Mouse (Mus musculus) mouse trophoblast stem cell (cell line): ENCODE results near the gene Cacna1g.

Source experiments
- in situ Hi-C, 2 experiments: fragments of 300-500 bp; cut with MseI, MboI; formaldehyde crosslinking; loops; 2 replicates in 1 of 2; 3 replicates in 1 of 2; pipeline ENCODE4 v1.15.1; 2025

Gene Cacna1g

GRCm38 (mm10) chr11:94473707-94474543 is at the start of gene Cacna1g:
Gene Cacna1g (minus strand): TSS chr11:94474198.
- in situ Hi-C loops: no loop called here

- in situ Hi-C loops: no loop called here
Observed at GRCm38 (mm10) chr11:94521219-94521843, 47.3 kb upstream of the Cacna1g start, which contains the start of gene Mycbpap. Gene Mycbpap (minus strand): TSS chr11:94521742.

- in situ Hi-C loops: no loop called here
Observed at GRCm38 (mm10) chr11:94513452-94513851, 39.5 kb upstream of the Cacna1g start.

- in situ Hi-C loops: no loop called here
Observed at GRCm38 (mm10) chr11:94508976-94509375, 35.0 kb upstream of the Cacna1g start.

- in situ Hi-C loops: no loop called here
Observed at GRCm38 (mm10) chr11:94501482-94501881, 27.5 kb upstream of the Cacna1g start.

GRCm38 (mm10) chr11:94500362-94500761 is 26.4 kb upstream of the Cacna1g start:
- in situ Hi-C loops: no loop called here

GRCm38 (mm10) chr11:94499661-94500152 is 25.7 kb upstream of the Cacna1g start, which contains the start of gene Epn3:
Gene Epn3 (minus strand): TSS chr11:94499974.
- in situ Hi-C loops: no loop called here

- in situ Hi-C loops: no loop called here
Observed at GRCm38 (mm10) chr11:94499035-94499434, 25.0 kb upstream of the Cacna1g start.

- in situ Hi-C loops: no loop called here
Observed at GRCm38 (mm10) chr11:94498093-94498996, 24.3 kb upstream of the Cacna1g start.

GRCm38 (mm10) chr11:94495415-94495814 is 21.4 kb upstream of the Cacna1g start:
- in situ Hi-C loops: no loop called here

GRCm38 (mm10) chr11:94491749-94492099 is 17.7 kb upstream of the Cacna1g start:
- in situ Hi-C loops: no loop called here

- in situ Hi-C loops: no loop called here
Observed at GRCm38 (mm10) chr11:94491035-94491748, 17.2 kb upstream of the Cacna1g start.

GRCm38 (mm10) chr11:94489745-94490144 is 15.7 kb upstream of the Cacna1g start:
- in situ Hi-C loops: loop anchor here in 1 of 2 experiments (5.0 kb wide), 1 partner anchor 152 kb away; no protein-coding TSS in a partner anchor

- in situ Hi-C loops: loop anchor here in 1 of 2 experiments (5.0 kb wide), 1 partner anchor 152 kb away; no protein-coding TSS in a partner anchor
Observed at GRCm38 (mm10) chr11:94488767-94489533, 15.0 kb upstream of the Cacna1g start.

- in situ Hi-C loops: loop anchor here in 1 of 2 experiments (5.0 kb wide), 1 partner anchor 149 kb away; no protein-coding TSS in a partner anchor
Observed at GRCm38 (mm10) chr11:94486001-94486400, 12.0 kb upstream of the Cacna1g start, which contains the start of gene Spata20. Gene Spata20 (minus strand): TSS chr11:94486179.

GRCm38 (mm10) chr11:94485223-94485622 is 11.2 kb upstream of the Cacna1g start:
- in situ Hi-C loops: loop anchor here in 1 of 2 experiments (5.0 kb wide), 1 partner anchor 148 kb away; no protein-coding TSS in a partner anchor

- in situ Hi-C loops: loop anchor here (5.0 kb wide), 1 partner anchor 147 kb away; no protein-coding TSS in a partner anchor
Observed at GRCm38 (mm10) chr11:94484636-94485035, 10.6 kb upstream of the Cacna1g start.

- in situ Hi-C loops: loop anchor here in 1 of 2 experiments (5.0 kb wide), 1 partner anchor 147 kb away; no protein-coding TSS in a partner anchor
Observed at GRCm38 (mm10) chr11:94483921-94484320, 9.9 kb upstream of the Cacna1g start.

- in situ Hi-C loops: loop anchor here in 1 of 2 experiments (5.0 kb wide), 1 partner anchor 146 kb away; no protein-coding TSS in a partner anchor
Observed at GRCm38 (mm10) chr11:94483436-94483835, 9.4 kb upstream of the Cacna1g start.
